ENCODE assay signal across 8 mouse cellular contexts in genomic region chr13:34076561-34077491, GRCm38 (mm10). TPM values are rescaled to one million over a fixed set of nuclear protein-coding genes. Genes with fewer than 3 reads are reported as not detected.
A peak's percentile ranks its signal among the peaks of the same experiment; 100 is the strongest.
DNase-seq lines count a peak whose midpoint lies in the region; ATAC-seq and TF ChIP-seq lines count a peak whose summit lies in the region.

No protein-coding gene starts in this region.

- peaks cover 16% of the 10 kb centered on the region for H3K79me2 ChIP-seq in C2C12 (ENCODE audit: control insufficient read depth, insufficient read depth)

- H3K4me1 ChIP-seq in G1E (ENCODE audit: insufficient read depth, low read depth, low read length), result peaks cover 23% of the 10 kb centered on the region
- H3K4me1 ChIP-seq in liver, embryonic 16.5 days (ENCODE audit: control insufficient read depth, low read depth, low read length), result peaks cover 19% of the 10 kb centered on the region
- H3K4me1 ChIP-seq in neural tube, embryonic 14.5 days (ENCODE audit: control insufficient read depth, insufficient read depth, low read length), result peaks cover 19% of the 10 kb centered on the region

- TF ChIP-seq CTCF in C2C12 (IDR thresholded peaks at IDR 0.05; ENCODE audit: control insufficient read depth, insufficient read depth, insufficient read length), result no peak
- no peak for TF ChIP-seq CTCF in G1E (IDR thresholded peaks at IDR 0.05; ENCODE audit: low read depth, low read length)

- peaks cover 7% of the 10 kb centered on the region for H3K79me3 ChIP-seq in C2C12 (ENCODE audit: low read depth)

- H3K4me3 ChIP-seq in C2C12 (ENCODE audit: insufficient read depth, poor library complexity, severe bottlenecking) (peak overlapping the region; percentile 60), G1E (ENCODE audit: low read depth, low read length) (peak overlapping the region; percentile 63; the same call in 1 of the 2 replicates)
- peak overlapping the region; percentile 78 for H3K4me3 ChIP-seq in liver, embryonic 16.5 days (ENCODE audit: low read depth, low read length)
- H3K4me3 ChIP-seq in neural tube, embryonic 14.5 days (ENCODE audit: low read depth, low read length), result peak overlapping the region; percentile 84

- peak overlapping the region; percentile 1 for H3ac ChIP-seq in C2C12 (ENCODE audit: control insufficient read depth, insufficient read length, low read depth)

- H3K36me3 ChIP-seq in C2C12 (ENCODE audit: control insufficient read depth, insufficient read depth) (peaks cover 17% of the 10 kb centered on the region), G1E (replicated peaks) (peaks cover 14% of the 10 kb centered on the region)
- H3K36me3 ChIP-seq in liver, embryonic 16.5 days (ENCODE audit: control insufficient read depth, insufficient read depth), result no peaks in the 10 kb centered on the region
- H3K36me3 ChIP-seq in neural tube, embryonic 14.5 days (ENCODE audit: control insufficient read depth, insufficient read depth, low read length), result peaks cover 18% of the 10 kb centered on the region

- peak; percentile 13 for DNase-seq in G1E (ENCODE audit: low spot score)
- peak; percentile 45 for DNase-seq in heart, adult 8-10 months (ENCODE audit: low spot score)
- DNase-seq in kidney, postnatal 14 days, result peak; percentile 35
- no peak for DNase-seq in urinary bladder, adult 2 months (ENCODE audit: low spot score)

- WGBS in liver, embryonic 16.5 days (ENCODE audit: insufficient replicate concordance), result 39% methylated on average over 20 of the region's 20 CpGs
- 17% methylated on average over 20 of the region's 20 CpGs for WGBS in neural tube, embryonic 14.5 days

- H3K27ac ChIP-seq in liver, embryonic 16.5 days (ENCODE audit: low read length), result peak overlapping the region; percentile 70
- H3K27ac ChIP-seq in neural tube, embryonic 14.5 days (ENCODE audit: low read depth, low read length), result peak overlapping the region; percentile 94

- no peak for ATAC-seq in G1E (ENCODE audit: extremely low read depth, insufficient number of reproducible peaks, low FRiP score, poor library complexity, severe bottlenecking)
- peak; percentile 61 for ATAC-seq in common myeloid progenitor, adult 5-6 weeks (replicated peaks; ENCODE audit: low read depth, poor library complexity, severe bottlenecking)
- 0 out of 2 replicates have a peak, but pooled peaks have one; percentile 2 for ATAC-seq in liver, embryonic 16.5 days (ENCODE audit: low read depth)
- peak; percentile 73 for ATAC-seq in neural tube, embryonic 14.5 days (ENCODE audit: low read depth)

- peak overlapping the region; percentile 83 for H3K9ac ChIP-seq in liver, embryonic 16.5 days (ENCODE audit: low read depth, low read length)
- H3K9ac ChIP-seq in neural tube, embryonic 14.5 days (replicated peaks; ENCODE audit: low read depth, low read length), result peak overlapping the region; percentile 93

- H3K27me3 ChIP-seq in C2C12 (ENCODE audit: control insufficient read depth, insufficient read depth, insufficient read length) (no peaks in the 10 kb centered on the region), G1E (ENCODE audit: insufficient read depth, low read length) (peaks cover 16% of the 10 kb centered on the region)
- H3K27me3 ChIP-seq in liver, embryonic 16.5 days (ENCODE audit: control insufficient read depth, insufficient read depth, low read depth, low read length), result no peaks in the 10 kb centered on the region
- no peaks in the 10 kb centered on the region for H3K27me3 ChIP-seq in neural tube, embryonic 14.5 days (ENCODE audit: control insufficient read depth, insufficient read depth, low read length)

- no peaks in the 10 kb centered on the region for H3K9me3 ChIP-seq in G1E (replicated peaks)
- no peaks in the 10 kb centered on the region for H3K9me3 ChIP-seq in liver, embryonic 16.5 days (replicated peaks; ENCODE audit: control insufficient read depth, low read length)
- H3K9me3 ChIP-seq in neural tube, embryonic 14.5 days (ENCODE audit: control insufficient read depth, low read length), result no peaks in the 10 kb centered on the region

- peak overlapping the region; percentile 92 for H3K4me2 ChIP-seq in liver, embryonic 16.5 days (ENCODE audit: low read depth, low read length)
- peak overlapping the region; percentile 61 for H3K4me2 ChIP-seq in neural tube, embryonic 14.5 days (ENCODE audit: low read depth, low read length)

TF ChIP-seq in C2C12, 6 proteins besides CTCF, POLR2A, EP300 and RAD21:
- TF ChIP-seq USF1 (IDR thresholded peaks at IDR 0.05; ENCODE audit: low read depth) (no peak), MYOD1 (IDR thresholded peaks at IDR 0.05; ENCODE audit: control insufficient read depth, insufficient read length, low read depth) (peak; percentile 42)

RNA-seq across cellular contexts. Expression of gene Tubb2a, which starts 1.0 kb away (rescaled TPM):
- polyA plus RNA-seq in C2C12 (2012; fragmentation: generic; extraction: Trizol) (304 TPM), G1E (2012) (8.5 and 16.7 TPM in 2 replicates)
- total RNA-seq in G1E (2014; fragmentation: Nextera tagmentation) (2.5 and 4.4 TPM in 2 replicates), G1E (2017) (63.8 and 86.5 TPM in 2 replicates)
- 8.1 and 15.1 TPM in 2 replicates for total RNA-seq in common myeloid progenitor, adult 5-6 weeks (2017)
- total RNA-seq in heart, adult 8-10 months (2022), result 10 to 100 TPM; 29.1 to 49.7 (median 41.1) TPM
- polyA plus RNA-seq in liver, embryonic 16.5 days (2015; fragmentation: Nextera tagmentation; extraction: Ambion mirVana), result 66.2 and 68.2 TPM in 2 replicates
- polyA plus RNA-seq in neural tube, embryonic 14.5 days (2014; fragmentation: Nextera tagmentation; extraction: Ambion mirVana), result 2,423 and 2,884 TPM in 2 replicates
- polyA plus RNA-seq in urinary bladder, adult 2 months (2012; rRNA removed), result 140 and 213 TPM in 2 replicates

RNA-seq across cellular contexts. Expression of gene Bphl, which starts 39.4 kb away (rescaled TPM):
- polyA plus RNA-seq in C2C12 (2012; fragmentation: generic; extraction: Trizol) (11.7 TPM), G1E (2012) (11.2 and 13.6 TPM in 2 replicates)
- total RNA-seq in G1E (2014; fragmentation: Nextera tagmentation) (33.3 and 40.9 TPM in 2 replicates), G1E (2017) (30.5 and 36.7 TPM in 2 replicates)
- 25.9 and 51.3 TPM in 2 replicates for total RNA-seq in common myeloid progenitor, adult 5-6 weeks (2017)
- 10 to 100 TPM; 39.1 to 47.7 (median 43.9) TPM for total RNA-seq in heart, adult 8-10 months (2022)
- polyA plus RNA-seq in liver, embryonic 16.5 days (2015; fragmentation: Nextera tagmentation; extraction: Ambion mirVana), result 57.9 and 62.6 TPM in 2 replicates
- 41.3 and 41.6 TPM in 2 replicates for polyA plus RNA-seq in neural tube, embryonic 14.5 days (2014; fragmentation: Nextera tagmentation; extraction: Ambion mirVana)
- 51.3 and 71.5 TPM in 2 replicates for polyA plus RNA-seq in urinary bladder, adult 2 months (2012; rRNA removed)

RNA-seq across cellular contexts. Expression of gene Tubb2b, which starts 53.4 kb away (rescaled TPM):
- polyA plus RNA-seq in C2C12 (2012; fragmentation: generic; extraction: Trizol) (216 TPM), G1E (2012) (2.6 and 3.8 TPM in 2 replicates)
- total RNA-seq in G1E (2014; fragmentation: Nextera tagmentation) (3.5 and 4.0 TPM in 2 replicates), G1E (2017) (9.7 and 15.9 TPM in 2 replicates)
- not detected in 2 replicates for total RNA-seq in common myeloid progenitor, adult 5-6 weeks (2017)
- total RNA-seq in heart, adult 8-10 months (2022), result 1 to 10 TPM; 2.3 to 5.9 (median 4.3) TPM
- 0.68 and 1.0 TPM in 2 replicates for polyA plus RNA-seq in liver, embryonic 16.5 days (2015; fragmentation: Nextera tagmentation; extraction: Ambion mirVana)
- polyA plus RNA-seq in neural tube, embryonic 14.5 days (2014; fragmentation: Nextera tagmentation; extraction: Ambion mirVana), result 629 and 667 TPM in 2 replicates
- polyA plus RNA-seq in urinary bladder, adult 2 months (2012; rRNA removed), result 8.7 and 13.3 TPM in 2 replicates

Comparison
In these comparisons a context has a peak if more than half of its experiments do, and no peak if none do; other contexts are left out.
1. RNA of gene Tubb2b, which starts 53.4 kb away (polyA plus RNA-seq): 629 to 667 TPM in neural tube, embryonic 14.5 days and 216 TPM in C2C12 (single experiment); 8.7 to 13.3 TPM in urinary bladder, adult 2 months, 2.6 to 3.8 TPM in G1E and 0.68 to 1.0 TPM in liver, embryonic 16.5 days; every median in the first group is over 10 times any median in the second.
2. Peak in every context shown above with its lines, with median percentiles within 50 percentile points of each other: H3K4me3 ChIP-seq.